Mouse (Mus musculus) ovary, adult 18-20 months (tissue): Measurements from ENCODE around the gene Fam117a.
A peak's percentile ranks its signal among the peaks of the same experiment; 100 is the strongest.

Experiments used
- DNase-seq: peaks from one replicate; pipeline ENCODE4 v3.0.0; 2022; ENCODE audit warnings: low spot score, mixed read lengths

The Fam117a gene

GRCm38 (mm10) chr11:95365596-95365995, 28.8 kb downstream of the Fam117a start:
- DNase-seq: peak; percentile 79

- no peak for DNase-seq
These were observed 29.6 kb downstream of the Fam117a start for GRCm38 (mm10) chr11:95366280-95366897.

GRCm38 (mm10) chr11:95367011-95367735, 30.4 kb downstream of the Fam117a start:
- DNase-seq: no peak

GRCm38 (mm10) chr11:95368231-95368823, 31.5 kb downstream of the Fam117a start:
- DNase-seq: no peak

- no peak for DNase-seq
These were observed 32.1 kb downstream of the Fam117a start for GRCm38 (mm10) chr11:95368871-95369270.

GRCm38 (mm10) chr11:95369964-95370890, 33.4 kb downstream of the Fam117a start:
- DNase-seq: peak; percentile 70

- DNase-seq: no peak
These were observed 34.4 kb downstream of the Fam117a start for GRCm38 (mm10) chr11:95371182-95371581.

GRCm38 (mm10) chr11:95378926-95379325, 42.1 kb downstream of the Fam117a start:
- DNase-seq: no peak

- DNase-seq: no peak
These were observed 42.7 kb downstream of the Fam117a start for GRCm38 (mm10) chr11:95379552-95379951.

- DNase-seq: no peak
These were observed 43.9 kb downstream of the Fam117a start for GRCm38 (mm10) chr11:95380711-95381110.

GRCm38 (mm10) chr11:95381146-95381545, 44.3 kb downstream of the Fam117a start:
- no peak for DNase-seq

GRCm38 (mm10) chr11:95383331-95383986, 46.6 kb downstream of the Fam117a start:
- no peak for DNase-seq

- no peak for DNase-seq
These were observed 47.1 kb downstream of the Fam117a start for GRCm38 (mm10) chr11:95384004-95384318.

- peak; percentile 93 for DNase-seq
These were observed 47.6 kb downstream of the Fam117a start, which contains the start of gene Slc35b1 for GRCm38 (mm10) chr11:95384319-95384972. Slc35b1 (plus strand) TSS chr11:95384692.

GRCm38 (mm10) chr11:95384973-95385320, 48.1 kb downstream of the Fam117a start:
- DNase-seq: no peak

GRCm38 (mm10) chr11:95387354-95387753, 50.5 kb downstream of the Fam117a start:
- no peak for DNase-seq

- no peak for DNase-seq
These were observed 52.2 kb downstream of the Fam117a start for GRCm38 (mm10) chr11:95389006-95389405.

- DNase-seq: no peak
These were observed 53.6 kb downstream of the Fam117a start for GRCm38 (mm10) chr11:95390420-95390819.

GRCm38 (mm10) chr11:95391201-95391600, 54.4 kb downstream of the Fam117a start:
- no peak for DNase-seq

GRCm38 (mm10) chr11:95391743-95392142, 54.9 kb downstream of the Fam117a start:
- DNase-seq: no peak

- DNase-seq: no peak
These were observed 55.4 kb downstream of the Fam117a start for GRCm38 (mm10) chr11:95392223-95392667.
